In genomic region chr13:114405100-114405715, GRCm38 (mm10) we compare ENCODE assay signal across 17 mouse cellular contexts. TPM values are rescaled to one million over a fixed set of nuclear protein-coding genes. Genes with fewer than 3 reads are reported as not detected.
DNase-seq lines count a peak whose midpoint lies in the region; ATAC-seq lines count a peak whose summit lies in the region.
"Had no signal": no experiment of that assay in that cellular context is flagged by ENCODE, and none has a peak within 500 bp of the region (broad histone marks: within the 10 kb centered on the region; RNA-seq: fewer than 3 reads in every experiment).

No protein-coding gene starts in this region.

- 81% methylated on average over 9 of the region's 9 CpGs for WGBS in heart, embryonic 11.5 days (ENCODE audit: insufficient replicate concordance)
- 41% methylated on average over 9 of the region's 9 CpGs for WGBS in macrophage (ENCODE audit: missing documents)
- WGBS in kidney, embryonic 15.5 days = 90% methylated on average over 9 of the region's 9 CpGs

- H3K79me2 ChIP-seq in macrophage (ENCODE audit: inconsistent target) = no peaks in the 10 kb centered on the region

- H3K27ac ChIP-seq in heart, embryonic 11.5 days (ENCODE audit: low read depth, low read length) = no peak overlapping the region
- 0 out of 2 replicates have a peak overlapping the region, but pooled peaks have one; percentile 1 for H3K27ac ChIP-seq in macrophage
- H3K27ac ChIP-seq in kidney, embryonic 15.5 days = no peak overlapping the region
- H3K27ac ChIP-seq: forebrain, embryonic 13.5 days; limb, embryonic 15.5 days; lung, embryonic 15.5 days had no signal

- ATAC-seq in heart, embryonic 11.5 days (replicated peaks; ENCODE audit: insufficient number of reproducible peaks, low FRiP score, low TSS enrichment) = no peak
- peak; percentile 36; the same call in 1 of the 2 replicates for ATAC-seq in common myeloid progenitor, adult 5-6 weeks (replicated peaks; ENCODE audit: low read depth, poor library complexity, severe bottlenecking)
- ATAC-seq in kidney, embryonic 15.5 days (replicated peaks; ENCODE audit: low FRiP score) = no peak
- ATAC-seq: forebrain, embryonic 13.5 days; hindbrain, embryonic 16.5 days; midbrain, embryonic 16.5 days had no signal

- H3K9me3 ChIP-seq in heart, embryonic 11.5 days (replicated peaks; ENCODE audit: control insufficient read depth, low read length) = no peaks in the 10 kb centered on the region
- no peaks in the 10 kb centered on the region for H3K9me3 ChIP-seq in kidney, embryonic 15.5 days (replicated peaks)
- H3K9me3 ChIP-seq: forebrain, embryonic 13.5 days; limb, embryonic 15.5 days; lung, embryonic 15.5 days had no signal

- peak; percentile 6 to 7 for DNase-seq in heart, adult 9 months (ENCODE audit: low spot score in 2 of 2)
- peak; percentile 27 for DNase-seq in 416B (ENCODE audit: low read depth)
- DNase-seq in cerebellum, adult 9-11 months = no peak
- DNase-seq: cerebellum, adult 18-20 months; kidney, adult 11 months; kidney, postnatal 25 days; layer of hippocampus, adult 9-11 months; thymus, adult 2 months had no signal

- H3K4me2 ChIP-seq in heart, embryonic 11.5 days = no peak overlapping the region
- H3K4me2 ChIP-seq in kidney, embryonic 15.5 days = no peak overlapping the region
- H3K4me2 ChIP-seq: forebrain, embryonic 13.5 days; limb, embryonic 15.5 days; lung, embryonic 15.5 days had no signal

- no peak overlapping the region for H3K4me3 ChIP-seq in heart, embryonic 11.5 days (ENCODE audit: low read depth, low read length)
- no peak overlapping the region for H3K4me3 ChIP-seq in macrophage (ENCODE audit: inconsistent target)
- no peak overlapping the region for H3K4me3 ChIP-seq in kidney, embryonic 15.5 days (replicated peaks)
- H3K4me3 ChIP-seq: forebrain, embryonic 13.5 days; limb, embryonic 15.5 days; lung, embryonic 15.5 days had no signal

- H3K4me1 ChIP-seq in heart, embryonic 11.5 days (ENCODE audit: control insufficient read depth, insufficient read depth, low read length) = no peaks in the 10 kb centered on the region
- no peaks in the 10 kb centered on the region for H3K4me1 ChIP-seq in kidney, embryonic 15.5 days
- H3K4me1 ChIP-seq: limb, embryonic 15.5 days; lung, embryonic 15.5 days had no signal

- H3K36me3 ChIP-seq in heart, embryonic 11.5 days (ENCODE audit: control insufficient read depth, insufficient read depth, low read length) = no peaks in the 10 kb centered on the region
- H3K36me3 ChIP-seq in macrophage (ENCODE audit: inconsistent target) = no peaks in the 10 kb centered on the region
- H3K36me3 ChIP-seq in kidney, embryonic 15.5 days = no peaks in the 10 kb centered on the region
- H3K36me3 ChIP-seq: limb, embryonic 15.5 days; lung, embryonic 15.5 days had no signal

- H3K27me3 ChIP-seq in heart, embryonic 11.5 days (ENCODE audit: control insufficient read depth, insufficient read depth, low read length) = no peaks in the 10 kb centered on the region
- no peaks in the 10 kb centered on the region for H3K27me3 ChIP-seq in kidney, embryonic 15.5 days
- H3K27me3 ChIP-seq: forebrain, embryonic 13.5 days; limb, embryonic 15.5 days; lung, embryonic 15.5 days had no signal

- no peak overlapping the region for H3K9ac ChIP-seq in heart, embryonic 11.5 days (ENCODE audit: low read depth, low read length)
- no peak overlapping the region for H3K9ac ChIP-seq in kidney, embryonic 15.5 days
- H3K9ac ChIP-seq: forebrain, embryonic 13.5 days; limb, embryonic 15.5 days; lung, embryonic 15.5 days had no signal

RNA-seq across cellular contexts. Expression of gene Ndufs4, which starts 17.1 kb away (rescaled TPM):
- polyA plus RNA-seq in heart, embryonic 11.5 days (2014; fragmentation: Nextera tagmentation; extraction: Ambion mirVana) = 389 and 403 TPM in 2 replicates
- 148 TPM in 2 replicates for total RNA-seq in common myeloid progenitor, adult 5-6 weeks (2017)
- 10 to 100 TPM; 16.7 to 48.1 (median 28.8) TPM for total RNA-seq in macrophage (2018; cell fraction: chromatin; rRNA removed)
- 10 to 100 TPM; 52.6 to 89.9 (median 69.8) TPM for total RNA-seq in macrophage (2018; cell fraction: cytosol; rRNA removed)
- total RNA-seq in macrophage (2018; cell fraction: nucleus; rRNA removed) = 10 to 100 TPM; 19.2 to 45.6 (median 31.5) TPM
- polyA plus RNA-seq in macrophage (2018) = 33.9 to 65.2 TPM (median 41.5 TPM) in 3 replicates
- polyA plus RNA-seq in kidney, embryonic 15.5 days (2015; fragmentation: Nextera tagmentation; extraction: Ambion mirVana) = 298 and 325 TPM in 2 replicates

RNA-seq across cellular contexts. Expression of gene Fst, which starts 53.5 kb away (rescaled TPM):
- polyA plus RNA-seq in heart, embryonic 11.5 days (2014; fragmentation: Nextera tagmentation; extraction: Ambion mirVana) = 8.1 and 10.3 TPM in 2 replicates
- total RNA-seq in common myeloid progenitor, adult 5-6 weeks (2017) = not detected in 2 replicates
- 1 to 10 TPM in 1 of 26 experiments, under 1 TPM in 1, not detected in 24; 0.21 to 2.6 TPM for total RNA-seq in macrophage (2018; cell fraction: chromatin; rRNA removed)
- under 1 TPM in 2 of 26 experiments, not detected in 24; 0.05 to 0.09 TPM for total RNA-seq in macrophage (2018; cell fraction: cytosol; rRNA removed)
- total RNA-seq in macrophage (2018; cell fraction: nucleus; rRNA removed) = not detected
- not detected in 3 replicates for polyA plus RNA-seq in macrophage (2018)
- 4.3 and 7.3 TPM in 2 replicates for polyA plus RNA-seq in kidney, embryonic 15.5 days (2015; fragmentation: Nextera tagmentation; extraction: Ambion mirVana)
